Mouse (Mus musculus) lung, embryonic 14.5 days (tissue): ENCODE results near the gene Slc24a4. TPM values are rescaled to one million over a fixed set of nuclear protein-coding genes. Genes with fewer than 3 reads are reported as not detected.

Source experiments
- ATAC-seq: fragments of 200-750 bp; cut with Nextera tagmentation; 2 replicates; pipeline ENCODE4 v1.8.0; 2017; ENCODE audit warnings: mild to moderate bottlenecking, moderate TSS enrichment, moderate library complexity; ENCODE audit not compliant: insufficient read depth
- DNase-seq: peaks from one replicate; pipeline ENCODE4 v3.0.0-alpha.2; 2015
- H3K27ac ChIP-seq: fragments of 300-500 bp; sonication (generic); 2 replicates; pipeline ENCODE4 v1.5.1; 2014; ENCODE audit warnings: low read depth, mild to moderate bottlenecking, moderate library complexity
- H3K27me3 ChIP-seq: fragments of 300-500 bp; sonication (generic); 2 replicates; pipeline ENCODE4 v1.6.1; 2014; ENCODE audit warnings: low read length, control low read depth; ENCODE audit not compliant: insufficient read depth
- H3K36me3 ChIP-seq: fragments of 300-500 bp; sonication (generic); 2 replicates; pipeline ENCODE4 v1.6.1; 2014; ENCODE audit warnings: control low read depth; ENCODE audit not compliant: insufficient read depth
- H3K4me1 ChIP-seq: fragments of 300-500 bp; sonication (generic); 2 replicates; pipeline ENCODE4 v1.6.1; 2014; ENCODE audit warnings: antibody characterized with exemption, control low read depth; ENCODE audit not compliant: insufficient read depth
- H3K4me2 ChIP-seq: fragments of 300-500 bp; sonication (generic); 2 replicates; pipeline ENCODE4 v1.6.1; 2014; ENCODE audit warnings: mild to moderate bottlenecking
- H3K4me3 ChIP-seq: fragments of 300-500 bp; sonication (generic); 2 replicates; pipeline ENCODE4 v1.5.1; 2014; ENCODE audit warnings: low read depth, low read length
- H3K9ac ChIP-seq: fragments of 300-500 bp; sonication (generic); 2 replicates; pipeline ENCODE4 v1.6.1; 2014
- H3K9me3 ChIP-seq: fragments of 300-500 bp; sonication (generic); 2 replicates; pipeline ENCODE4 v1.6.1; 2016; ENCODE audit warnings: low read depth, low read length, control low read depth
- CTCF ChIP-seq: IDR thresholded peaks from 2 replicates; pipeline ENCODE4 v1.5.1; 2016; ENCODE audit warnings: antibody characterized with exemption, low read depth
- WGBS: fragments of 180-500 bp; shearing (Covaris S2); extraction: QIAGEN DNeasy Blood & Tissue Kit; methylation state at CpG from one replicate; pipeline ENCODE4 v1.1.7; 2014; 5-methylcytosine and 5-hydroxymethylcytosine counted together
- polyA plus RNA-seq: library from polyadenylated mRNA; unstranded; fragments of >200 nt; fragmentation: Nextera tagmentation; extraction: Ambion mirVana; gene quantifications from 2 replicates; pipeline ENCODE4 v1.2.1, GENCODE M21; 2014

Slc24a4 gene
- polyA plus RNA-seq, 1 experiment from 2014 or later, result 0.89 TPM

DNA sequence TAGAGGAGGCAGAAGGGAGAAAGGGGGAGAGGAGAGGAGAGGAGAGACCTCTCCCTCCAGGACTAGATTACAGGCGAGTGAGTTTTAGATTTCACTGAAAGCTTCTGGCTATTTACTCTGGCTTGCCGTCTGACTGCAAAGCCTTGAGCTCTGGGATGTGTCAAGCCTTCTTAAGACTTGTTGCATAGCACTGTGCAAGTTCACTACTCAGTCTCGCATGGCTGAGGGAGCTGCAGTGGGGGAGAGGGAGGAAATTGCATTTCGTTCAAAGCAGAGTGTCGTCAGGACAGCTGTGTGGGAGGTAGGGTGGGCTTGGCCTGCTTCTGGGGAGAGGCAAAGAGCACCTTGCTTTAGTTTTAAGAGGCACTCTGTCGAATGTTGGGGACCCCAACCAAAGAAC is 163.2 kb downstream of the Slc24a4 start:
- no peaks in the 10 kb centered on the region for H3K9me3 ChIP-seq
- DNase-seq (no peak), ATAC-seq (no peak)
- H3K36me3 ChIP-seq, result no peaks in the 10 kb centered on the region
- H3K27me3 ChIP-seq, result no peaks in the 10 kb centered on the region
- 27% methylated on average over 6 of the region's 6 CpGs for WGBS
- H3K9ac ChIP-seq, result no peak overlapping the region
- no peak overlapping the region for H3K4me2 ChIP-seq
- H3K4me1 ChIP-seq, result peaks cover 48% of the 10 kb centered on the region
- H3K4me3 ChIP-seq, result no peak overlapping the region
- H3K27ac ChIP-seq, result peak overlapping the region; percentile 18; the same call in 1 of the 2 replicates
- no peak for TF ChIP-seq CTCF

GRCm38 (mm10) chr12:102292501-102293215 is 164.1 kb downstream of the Slc24a4 start:
- WGBS, result 52% methylated on average over 7 of the region's 7 CpGs
- no peaks in the 10 kb centered on the region for H3K9me3 ChIP-seq
- peaks cover 41% of the 10 kb centered on the region for H3K4me1 ChIP-seq
- no peak overlapping the region for H3K9ac ChIP-seq
- TF ChIP-seq CTCF, result no peak
- no peaks in the 10 kb centered on the region for H3K36me3 ChIP-seq
- no peaks in the 10 kb centered on the region for H3K27me3 ChIP-seq
- DNase-seq, result peak; percentile 73
- ATAC-seq, result 0 out of 2 replicates have a peak, but pooled peaks have one; percentile 11
- H3K27ac ChIP-seq, result no peak overlapping the region
- no peak overlapping the region for H3K4me2 ChIP-seq
- H3K4me3 ChIP-seq, result no peak overlapping the region

GRCm38 (mm10) chr12:102294634-102295033 is 166.1 kb downstream of the Slc24a4 start:
- no peaks in the 10 kb centered on the region for H3K27me3 ChIP-seq
- no peak for TF ChIP-seq CTCF
- H3K9ac ChIP-seq, result no peak overlapping the region
- ATAC-seq (no peak), DNase-seq (no peak)
- H3K9me3 ChIP-seq, result no peaks in the 10 kb centered on the region
- H3K4me2 ChIP-seq, result no peak overlapping the region
- 73% methylated on average over 5 of the region's 5 CpGs for WGBS
- no peak overlapping the region for H3K27ac ChIP-seq
- H3K36me3 ChIP-seq, result no peaks in the 10 kb centered on the region
- H3K4me3 ChIP-seq, result no peak overlapping the region
- peaks cover 31% of the 10 kb centered on the region for H3K4me1 ChIP-seq

GRCm38 (mm10) chr12:102295230-102295629 is 166.7 kb downstream of the Slc24a4 start:
- no peak for TF ChIP-seq CTCF
- WGBS, result 43% methylated on average over 7 of the region's 7 CpGs
- no peak for ATAC-seq

GRCm38 (mm10) chr12:102295662-102296061 is 167.1 kb downstream of the Slc24a4 start:
- Histone ChIP-seq H3K9ac (no peak overlapping the region), H3K27me3 (no peaks in the 10 kb centered on the region), H3K4me1 (peaks cover 31% of the 10 kb centered on the region), H3K9me3 (no peaks in the 10 kb centered on the region), H3K4me2 (no peak overlapping the region), H3K4me3 (no peak overlapping the region), H3K36me3 (no peaks in the 10 kb centered on the region), H3K27ac (no peak overlapping the region)
- DNase-seq (no peak), ATAC-seq (no peak)
- TF ChIP-seq CTCF, result no peak
- WGBS, result 79% methylated on average over 8 of the region's 8 CpGs

More at GRCm38 (mm10) chr12:102295230-102295629, 166.7 kb downstream of the Slc24a4 start:
- Histone ChIP-seq H3K27ac (no peak overlapping the region), H3K27me3 (no peaks in the 10 kb centered on the region), H3K9me3 (no peaks in the 10 kb centered on the region), H3K36me3 (no peaks in the 10 kb centered on the region), H3K4me3 (no peak overlapping the region), H3K9ac (no peak overlapping the region), H3K4me1 (peaks cover 31% of the 10 kb centered on the region), H3K4me2 (no peak overlapping the region)
- no peak for DNase-seq

GRCm38 (mm10) chr12:102296361-102296760 is 167.8 kb downstream of the Slc24a4 start:
- DNase-seq, result no peak
- Histone ChIP-seq H3K27me3 (no peaks in the 10 kb centered on the region), H3K36me3 (no peaks in the 10 kb centered on the region), H3K4me2 (no peak overlapping the region), H3K4me1 (peaks cover 31% of the 10 kb centered on the region), H3K4me3 (no peak overlapping the region), H3K9ac (no peak overlapping the region), H3K9me3 (no peaks in the 10 kb centered on the region), H3K27ac (no peak overlapping the region)
- TF ChIP-seq CTCF, result no peak
- no peak for ATAC-seq
- WGBS, result 81% methylated on average over 1 of the region's 1 CpGs

- 33% methylated on average over 4 of the region's 4 CpGs for WGBS
- no peak for TF ChIP-seq CTCF
- Histone ChIP-seq H3K9me3 (no peaks in the 10 kb centered on the region), H3K27ac (no peak overlapping the region), H3K4me2 (no peak overlapping the region), H3K4me3 (no peak overlapping the region), H3K27me3 (no peaks in the 10 kb centered on the region), H3K36me3 (no peaks in the 10 kb centered on the region), H3K9ac (no peak overlapping the region), H3K4me1 (peaks cover 29% of the 10 kb centered on the region)
- ATAC-seq, result peak; percentile 29; the same call in 1 of the 2 replicates
- peak; percentile 54 for DNase-seq
Observed at GRCm38 (mm10) chr12:102296967-102297366, 168.4 kb downstream of the Slc24a4 start.
